Mouse (Mus musculus) ES-Bruce4 (cell line): ENCODE data around the gene Mboat7. TPM values are rescaled to one million over a fixed set of nuclear protein-coding genes. Genes with fewer than 3 reads are reported as not detected.
A peak's percentile ranks its signal among the peaks of the same experiment; 100 is the strongest.

Experiments used
- H3K27ac ChIP-seq: 2 replicates; pipeline ENCODE4 v1.5.1; 2012; ENCODE audit warnings: low read length, inconsistent platforms; ENCODE audit not compliant: insufficient read depth
- H3K27me3 ChIP-seq: 2 replicates; pipeline ENCODE4 v1.6.1; 2012; ENCODE audit warnings: mild to moderate bottlenecking, low read length, inconsistent platforms; ENCODE audit not compliant: control insufficient read depth, poor library complexity, insufficient read depth, severe bottlenecking
- H3K36me3 ChIP-seq: 2 replicates; pipeline ENCODE4 v1.6.1; 2012; ENCODE audit warnings: inconsistent platforms, mild to moderate bottlenecking, low read length, moderate library complexity; ENCODE audit not compliant: control insufficient read depth, poor library complexity, insufficient read depth, severe bottlenecking
- H3K4me1 ChIP-seq: one replicate; pipeline ENCODE4 v1.8.1; 2011; ENCODE audit warnings: low read length; ENCODE audit not compliant: control insufficient read depth, insufficient read depth
- H3K4me3 ChIP-seq: 2 replicates; pipeline ENCODE4 v1.5.1; 2011; ENCODE audit warnings: low read depth, mild to moderate bottlenecking, low read length
- H3K9ac ChIP-seq: 2 replicates; pipeline ENCODE4 v1.6.1; 2012; ENCODE audit warnings: low read depth, mild to moderate bottlenecking, inconsistent platforms; ENCODE audit not compliant: poor library complexity, severe bottlenecking
- H3K9me3 ChIP-seq: replicated peaks from 2 replicates; pipeline ENCODE4 v1.6.1; 2012; ENCODE audit warnings: mild to moderate bottlenecking, low read length, inconsistent platforms; ENCODE audit not compliant: control insufficient read depth, poor library complexity, insufficient read depth, severe bottlenecking
- CTCF ChIP-seq: IDR thresholded peaks from one replicate; pipeline ENCODE4 v1.8.1; 2011; ENCODE audit warnings: low read depth, low read length
- EP300 ChIP-seq: IDR thresholded peaks from 2 replicates; pipeline ENCODE4 v1.6.1; 2011; ENCODE audit warnings: low read depth, low read length; ENCODE audit not compliant: insufficient read depth
- POLR2A ChIP-seq: IDR thresholded peaks from one replicate; pipeline ENCODE4 v1.8.1; 2011; ENCODE audit warnings: low read length; ENCODE audit not compliant: insufficient read depth
- polyA plus RNA-seq: library from polyadenylated mRNA; stranded (reverse); fragments of >200 nt; gene quantifications from 2 replicates; pipeline ENCODE4 v1.2.4, GENCODE M21; 2011; ENCODE audit warnings: low read depth; ENCODE audit not compliant: missing spikeins, insufficient read depth, insufficient read length

Gene Mboat7
- polyA plus RNA-seq, 1 experiment = 44.6 TPM

- H3K9ac ChIP-seq = no peak overlapping the region
- no peak for TF ChIP-seq EP300
- TF ChIP-seq CTCF = no peak
- no peak for TF ChIP-seq POLR2A
- H3K4me3 ChIP-seq = no peak overlapping the region
- no peaks in the 10 kb centered on the region for H3K27me3 ChIP-seq
- H3K36me3 ChIP-seq = peaks cover 2% of the 10 kb centered on the region; the same call in 1 of the 2 replicates
- no peaks in the 10 kb centered on the region for H3K9me3 ChIP-seq
- H3K27ac ChIP-seq = no peak overlapping the region
- H3K4me1 ChIP-seq = peaks cover 2% of the 10 kb centered on the region
Measured at GRCm38 (mm10) chr7:3683908-3684550, 9.3 kb downstream of the Mboat7 start.

- no peak within 1 kb of the TSS for H3K27ac ChIP-seq
- peak within 1 kb of the TSS; percentile 16; the same call in 1 of the 2 replicates for H3K4me3 ChIP-seq
- no peak within 1 kb of the TSS for H3K9ac ChIP-seq
- H3K27me3 ChIP-seq = no peaks in the 10 kb centered on the region
- H3K9me3 ChIP-seq = no peaks in the 10 kb centered on the region
- 0 out of 2 replicates have a peak, but pooled peaks cover under 1% of the 10 kb centered on the region for H3K36me3 ChIP-seq
- H3K4me1 ChIP-seq = no peaks in the 10 kb centered on the region
- TF ChIP-seq CTCF = no peak
- TF ChIP-seq POLR2A = no peak
- TF ChIP-seq EP300 = no peak
Measured at GRCm38 (mm10) chr7:3677342-3677741, 16.0 kb downstream of the Mboat7 start, which contains the start of gene Tmc4. TSS of gene Tmc4 (minus strand) at chr7:3677553.

DNA sequence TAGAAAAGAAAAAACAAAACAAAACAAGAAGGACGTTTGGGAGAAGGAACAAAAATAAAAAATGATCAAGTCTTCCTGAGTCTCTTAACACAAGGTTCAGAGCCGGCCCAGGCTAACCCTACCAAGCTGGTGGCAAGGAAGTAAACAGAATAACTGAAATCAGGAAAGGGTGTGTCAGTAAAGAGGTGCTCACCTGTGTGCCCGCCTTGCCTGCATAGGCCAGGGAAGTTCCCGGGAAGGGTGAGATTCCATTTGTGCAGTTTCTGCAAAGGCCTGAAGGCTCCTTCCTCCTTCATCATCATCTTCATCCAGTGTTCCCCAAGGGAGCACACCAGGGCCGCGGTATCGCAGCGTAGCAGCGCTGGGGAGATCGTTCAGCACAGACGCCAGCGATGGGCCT is 17.0 kb downstream of the Mboat7 start:
- no peak overlapping the region for H3K9ac ChIP-seq
- H3K4me1 ChIP-seq = no peaks in the 10 kb centered on the region
- H3K4me3 ChIP-seq = no peak overlapping the region
- H3K27ac ChIP-seq = no peak overlapping the region
- no peaks in the 10 kb centered on the region for H3K9me3 ChIP-seq
- no peaks in the 10 kb centered on the region for H3K27me3 ChIP-seq
- no peak for TF ChIP-seq CTCF
- no peaks in the 10 kb centered on the region for H3K36me3 ChIP-seq

DNA sequence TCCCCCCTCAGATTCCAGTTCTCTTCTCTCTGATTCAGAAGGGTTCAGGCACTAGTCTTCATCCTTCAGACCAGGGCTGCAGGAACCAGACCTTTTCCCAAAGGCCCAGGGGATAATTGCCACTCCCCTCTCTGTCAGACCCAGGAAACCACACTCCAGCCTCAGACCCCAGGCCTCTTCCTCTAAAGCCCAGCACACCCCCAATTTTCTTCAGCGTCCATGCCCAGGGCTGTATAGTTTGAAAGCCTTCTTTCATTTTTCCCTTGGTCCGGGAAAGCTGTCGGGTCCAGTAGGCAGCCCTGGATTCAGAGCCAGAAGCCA is 18.1 kb downstream of the Mboat7 start:
- Histone ChIP-seq H3K9ac (no peak overlapping the region), H3K4me3 (no peak overlapping the region)
- TF ChIP-seq CTCF = no peak
- TF ChIP-seq EP300 = no peak
- TF ChIP-seq POLR2A = no peak

GRCm38 (mm10) chr7:3674507-3675227 is 18.7 kb downstream of the Mboat7 start:
- Histone ChIP-seq H3K4me3 (no peak overlapping the region), H3K36me3 (no peaks in the 10 kb centered on the region), H3K27ac (no peak overlapping the region), H3K9ac (no peak overlapping the region), H3K4me1 (no peaks in the 10 kb centered on the region), H3K9me3 (no peaks in the 10 kb centered on the region), H3K27me3 (no peaks in the 10 kb centered on the region)
- peak; percentile 97 for TF ChIP-seq CTCF
- TF ChIP-seq POLR2A = no peak
- TF ChIP-seq EP300 = no peak

More for the DNA sequence above, 18.1 kb downstream of the Mboat7 start:
- H3K36me3 ChIP-seq = no peaks in the 10 kb centered on the region
- H3K27me3 ChIP-seq = no peaks in the 10 kb centered on the region
- H3K27ac ChIP-seq = no peak overlapping the region
- H3K4me1 ChIP-seq = no peaks in the 10 kb centered on the region
- H3K9me3 ChIP-seq = no peaks in the 10 kb centered on the region

DNA sequence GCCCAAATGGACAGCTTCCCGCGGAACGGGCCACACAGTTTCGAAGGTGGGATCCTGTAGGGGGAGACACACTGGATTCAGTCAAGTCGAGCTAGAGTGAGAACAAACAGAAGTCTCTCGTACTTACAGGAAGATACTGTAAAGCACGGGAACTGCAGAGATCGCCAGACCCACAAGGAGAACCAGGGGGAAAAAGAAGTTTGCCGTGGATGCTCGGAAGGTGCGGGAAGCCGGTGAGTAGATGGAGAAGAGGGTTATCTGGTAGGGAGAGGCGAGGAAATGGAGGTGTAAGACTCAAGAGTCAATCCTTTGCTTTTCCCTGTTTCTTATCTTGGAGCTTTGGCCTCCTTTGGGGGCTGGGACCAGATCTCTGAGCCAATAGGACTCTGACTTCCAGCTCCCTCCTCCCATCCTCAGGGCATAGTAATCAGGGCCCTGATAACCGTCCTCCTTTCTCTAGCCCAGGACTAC is 26.4 kb downstream of the Mboat7 start:
- Histone ChIP-seq H3K4me1 (no peaks in the 10 kb centered on the region), H3K27ac (peak overlapping the region; percentile 75; the same call in 1 of the 2 replicates), H3K9me3 (no peaks in the 10 kb centered on the region), H3K36me3 (peaks cover 14% of the 10 kb centered on the region), H3K27me3 (no peaks in the 10 kb centered on the region), H3K9ac (peak overlapping the region; percentile 8), H3K4me3 (peak overlapping the region; percentile 47)
- TF ChIP-seq CTCF = no peak
